Mouse (Mus musculus) adrenal gland, postnatal 36 days (tissue): Measurements from ENCODE around the gene Timm44. TPM values are rescaled to one million over a fixed set of nuclear protein-coding genes. Genes with fewer than 3 reads are reported as not detected.

Source experiments
- total RNA-seq, 2 experiments: library from RNA; stranded (reverse); gene quantifications; 2 replicates each; pipeline ENCODE4 v1.2.3; 2021

Gene Timm44
- total RNA-seq, 2 experiments from 2014 or later = 93.2 to 96.9 TPM

Other genes starting within 250 kb of the Timm44 start
- gene Cd209f, start 170.1 kb downstream of the Timm44 start, total RNA-seq = 1 to 10 TPM; 1.5 to 3.6 TPM
- gene Cd209g, start 141.8 kb downstream of the Timm44 start, total RNA-seq = 1 to 10 TPM in 1 of 2 experiments, under 1 TPM in 1; 0.86 to 1.1 TPM
- gene Evi5l, start 109.3 kb downstream of the Timm44 start, total RNA-seq = 10 to 100 TPM; 29.4 to 38.5 TPM
- gene Prr36, start 58.5 kb downstream of the Timm44 start, total RNA-seq = 1 to 10 TPM; 3.7 to 4.0 TPM
- gene Lrrc8e, start 49.1 kb downstream of the Timm44 start, total RNA-seq = 10 to 100 TPM; 21.4 to 24.1 TPM
- gene Map2k7, start 37.2 kb downstream of the Timm44 start, total RNA-seq = 10 to 100 TPM; 89.3 to 95.0 TPM
- gene Gm49320, start 37.0 kb downstream of the Timm44 start, total RNA-seq = 1 to 10 TPM in 1 of 2 experiments, not detected in 1; 1.7 TPM
- gene Tgfbr3l, start 27.7 kb downstream of the Timm44 start, total RNA-seq = 10 to 100 TPM; 11.1 to 11.5 TPM
- gene Snapc2, start 22.8 kb downstream of the Timm44 start, total RNA-seq = 10 to 100 TPM; 25.6 to 32.1 TPM
- 1 to 10 TPM; 5.5 to 7.3 TPM for gene Ctxn1, start 16.6 kb downstream of the Timm44 start, total RNA-seq
- gene Ccl25, start 49.3 kb upstream of the Timm44 start, total RNA-seq = 10 to 100 TPM; 14.8 to 15.5 TPM
- gene Elavl1, start 49.5 kb upstream of the Timm44 start, total RNA-seq = 100 to 1,000 TPM in 1 of 2 experiments, 10 to 100 TPM in 1; 96.6 to 121 TPM
- gene Cers4, start 217.1 kb upstream of the Timm44 start, total RNA-seq = 10 to 100 TPM; 20.3 to 21.3 TPM